Mouse (Mus musculus): ENCODE measurements around the gene Gprc5a. TPM values are rescaled to one million over a fixed set of nuclear protein-coding genes. Genes with fewer than 3 reads are reported as not detected.

Gene Gprc5a
- polyA plus RNA-seq (2014; fragmentation: Nextera tagmentation; extraction: Ambion mirVana), result 2.8 and 3.0 TPM in 2 replicates

- ATAC-seq (ENCODE audit: low FRiP score) (peak; percentile 73), DNase-seq (ENCODE audit: low spot score, missing footprints) (peak; percentile 92)
- H3K27me3 ChIP-seq (ENCODE audit: control insufficient read depth, insufficient read depth, low read length), result peaks cover 6% of the 10 kb centered on the region; the same call in 1 of the 2 replicates
- peaks cover 14% of the 10 kb centered on the region for H3K4me1 ChIP-seq (ENCODE audit: control insufficient read depth, insufficient read depth, low read length)
- H3K4me3 ChIP-seq (ENCODE audit: low read depth, low read length), result peak within 1 kb of the TSS; percentile 39
- H3K9ac ChIP-seq (ENCODE audit: low read length), result peak within 1 kb of the TSS; percentile 59
- no peaks in the 10 kb centered on the region for H3K9me3 ChIP-seq (ENCODE audit: control insufficient read depth, low read length)
- H3K27ac ChIP-seq (ENCODE audit: low read depth, low read length), result no peak within 1 kb of the TSS
- H3K4me2 ChIP-seq, result peak within 1 kb of the TSS; percentile 89
- no peaks in the 10 kb centered on the region for H3K36me3 ChIP-seq (ENCODE audit: control insufficient read depth, insufficient read depth, low read length)
- WGBS, result under 1% methylated on average over 44 of the region's 44 CpGs
These were observed at the start of gene Gprc5a for GRCm38 (mm10) chr6:135065236-135065957. Gprc5a (plus strand) TSS chr6:135065651.

- Histone ChIP-seq H3K4me2 (no peak overlapping the region), H3K27ac (ENCODE audit: low read depth, low read length) (no peak overlapping the region), H3K27me3 (ENCODE audit: control insufficient read depth, insufficient read depth, low read length) (no peaks in the 10 kb centered on the region), H3K9me3 (ENCODE audit: control insufficient read depth, low read length) (no peaks in the 10 kb centered on the region), H3K36me3 (ENCODE audit: control insufficient read depth, insufficient read depth, low read length) (peaks cover 45% of the 10 kb centered on the region), H3K9ac (ENCODE audit: low read length) (no peak overlapping the region), H3K4me1 (ENCODE audit: control insufficient read depth, insufficient read depth, low read length) (peaks cover 3% of the 10 kb centered on the region), H3K4me3 (ENCODE audit: low read depth, low read length) (no peak overlapping the region)
- no peak for DNase-seq (ENCODE audit: low spot score, missing footprints)
- no peak for ATAC-seq (ENCODE audit: low FRiP score)
- 93% methylated on average over 11 of the region's 11 CpGs for WGBS
These were observed 48.2 kb upstream of the Gprc5a start for GRCm38 (mm10) chr6:135017211-135017610.

GRCm38 (mm10) chr6:135019564-135019963, 45.9 kb upstream of the Gprc5a start:
- peaks cover 56% of the 10 kb centered on the region for H3K36me3 ChIP-seq (ENCODE audit: control insufficient read depth, insufficient read depth, low read length)

GRCm38 (mm10) chr6:135021633-135022032, 43.8 kb upstream of the Gprc5a start:
- Histone ChIP-seq H3K4me2 (no peak overlapping the region), H3K4me3 (ENCODE audit: low read depth, low read length) (no peak overlapping the region), H3K9ac (ENCODE audit: low read length) (no peak overlapping the region), H3K4me1 (ENCODE audit: control insufficient read depth, insufficient read depth, low read length) (no peaks in the 10 kb centered on the region), H3K27ac (ENCODE audit: low read depth, low read length) (no peak overlapping the region), H3K36me3 (ENCODE audit: control insufficient read depth, insufficient read depth, low read length) (peaks cover 54% of the 10 kb centered on the region), H3K9me3 (ENCODE audit: control insufficient read depth, low read length) (no peaks in the 10 kb centered on the region), H3K27me3 (ENCODE audit: control insufficient read depth, insufficient read depth, low read length) (no peaks in the 10 kb centered on the region)
- 95% methylated on average over 3 of the region's 3 CpGs for WGBS
- ATAC-seq (ENCODE audit: low FRiP score) (no peak), DNase-seq (ENCODE audit: low spot score, missing footprints) (no peak)

More at GRCm38 (mm10) chr6:135019564-135019963, 45.9 kb upstream of the Gprc5a start:
- WGBS, result 92% methylated on average over 10 of the region's 10 CpGs
- H3K9ac ChIP-seq (ENCODE audit: low read length), result no peak overlapping the region
- H3K4me3 ChIP-seq (ENCODE audit: low read depth, low read length), result no peak overlapping the region
- H3K4me2 ChIP-seq, result no peak overlapping the region
- no peak for DNase-seq (ENCODE audit: low spot score, missing footprints)
- H3K27ac ChIP-seq (ENCODE audit: low read depth, low read length), result no peak overlapping the region
- no peaks in the 10 kb centered on the region for H3K4me1 ChIP-seq (ENCODE audit: control insufficient read depth, insufficient read depth, low read length)
- ATAC-seq (ENCODE audit: low FRiP score), result no peak
- no peaks in the 10 kb centered on the region for H3K27me3 ChIP-seq (ENCODE audit: control insufficient read depth, insufficient read depth, low read length)
- no peaks in the 10 kb centered on the region for H3K9me3 ChIP-seq (ENCODE audit: control insufficient read depth, low read length)

GRCm38 (mm10) chr6:135023379-135023778, 42.1 kb upstream of the Gprc5a start:
- 95% methylated on average over 14 of the region's 14 CpGs for WGBS
- DNase-seq (ENCODE audit: low spot score, missing footprints), result no peak
- Histone ChIP-seq H3K9ac (ENCODE audit: low read length) (no peak overlapping the region), H3K4me2 (no peak overlapping the region), H3K27me3 (ENCODE audit: control insufficient read depth, insufficient read depth, low read length) (no peaks in the 10 kb centered on the region), H3K9me3 (ENCODE audit: control insufficient read depth, low read length) (no peaks in the 10 kb centered on the region), H3K27ac (ENCODE audit: low read depth, low read length) (no peak overlapping the region), H3K36me3 (ENCODE audit: control insufficient read depth, insufficient read depth, low read length) (peaks cover 37% of the 10 kb centered on the region), H3K4me3 (ENCODE audit: low read depth, low read length) (no peak overlapping the region), H3K4me1 (ENCODE audit: control insufficient read depth, insufficient read depth, low read length) (no peaks in the 10 kb centered on the region)
- no peak for ATAC-seq (ENCODE audit: low FRiP score)

- ATAC-seq (ENCODE audit: low FRiP score), result no peak
- H3K36me3 ChIP-seq (ENCODE audit: control insufficient read depth, insufficient read depth, low read length), result peaks cover 27% of the 10 kb centered on the region
- H3K27ac ChIP-seq (ENCODE audit: low read depth, low read length), result no peak overlapping the region
- no peaks in the 10 kb centered on the region for H3K9me3 ChIP-seq (ENCODE audit: control insufficient read depth, low read length)
- no peaks in the 10 kb centered on the region for H3K27me3 ChIP-seq (ENCODE audit: control insufficient read depth, insufficient read depth, low read length)
- DNase-seq (ENCODE audit: low spot score, missing footprints), result no peak
- H3K4me1 ChIP-seq (ENCODE audit: control insufficient read depth, insufficient read depth, low read length), result no peaks in the 10 kb centered on the region
- no peak overlapping the region for H3K9ac ChIP-seq (ENCODE audit: low read length)
- no peak overlapping the region for H3K4me2 ChIP-seq
- WGBS, result 100% methylated on average over 1 of the region's 1 CpGs
- no peak overlapping the region for H3K4me3 ChIP-seq (ENCODE audit: low read depth, low read length)
These were observed 40.5 kb upstream of the Gprc5a start for GRCm38 (mm10) chr6:135024781-135025420.

GRCm38 (mm10) chr6:135026232-135026631, 39.2 kb upstream of the Gprc5a start:
- Histone ChIP-seq H3K36me3 (ENCODE audit: control insufficient read depth, insufficient read depth, low read length) (peaks cover 17% of the 10 kb centered on the region), H3K9me3 (ENCODE audit: control insufficient read depth, low read length) (no peaks in the 10 kb centered on the region), H3K4me3 (ENCODE audit: low read depth, low read length) (no peak overlapping the region), H3K27ac (ENCODE audit: low read depth, low read length) (no peak overlapping the region), H3K4me1 (ENCODE audit: control insufficient read depth, insufficient read depth, low read length) (no peaks in the 10 kb centered on the region), H3K4me2 (no peak overlapping the region), H3K27me3 (ENCODE audit: control insufficient read depth, insufficient read depth, low read length) (no peaks in the 10 kb centered on the region), H3K9ac (ENCODE audit: low read length) (no peak overlapping the region)
- ATAC-seq (ENCODE audit: low FRiP score), result peak; percentile 62; the same call in 1 of the 2 replicates
- WGBS, result 10% methylated on average over 3 of the region's 3 CpGs
- peak; percentile 85 for DNase-seq (ENCODE audit: low spot score, missing footprints)

GRCm38 (mm10) chr6:135026755-135027154, 38.7 kb upstream of the Gprc5a start:
- Histone ChIP-seq H3K4me1 (ENCODE audit: control insufficient read depth, insufficient read depth, low read length) (no peaks in the 10 kb centered on the region), H3K9ac (ENCODE audit: low read length) (no peak overlapping the region), H3K27me3 (ENCODE audit: control insufficient read depth, insufficient read depth, low read length) (no peaks in the 10 kb centered on the region), H3K4me3 (ENCODE audit: low read depth, low read length) (no peak overlapping the region), H3K36me3 (ENCODE audit: control insufficient read depth, insufficient read depth, low read length) (peaks cover 14% of the 10 kb centered on the region), H3K27ac (ENCODE audit: low read depth, low read length) (no peak overlapping the region), H3K9me3 (ENCODE audit: control insufficient read depth, low read length) (no peaks in the 10 kb centered on the region), H3K4me2 (no peak overlapping the region)
- DNase-seq (ENCODE audit: low spot score, missing footprints), result no peak
- no peak for ATAC-seq (ENCODE audit: low FRiP score)
- WGBS, result 90% methylated on average over 2 of the region's 2 CpGs

GRCm38 (mm10) chr6:135029246-135029645, 36.2 kb upstream of the Gprc5a start:
- Histone ChIP-seq H3K9me3 (ENCODE audit: control insufficient read depth, low read length) (no peaks in the 10 kb centered on the region), H3K4me1 (ENCODE audit: control insufficient read depth, insufficient read depth, low read length) (no peaks in the 10 kb centered on the region), H3K9ac (ENCODE audit: low read length) (no peak overlapping the region), H3K4me2 (no peak overlapping the region), H3K4me3 (ENCODE audit: low read depth, low read length) (no peak overlapping the region), H3K27me3 (ENCODE audit: control insufficient read depth, insufficient read depth, low read length) (no peaks in the 10 kb centered on the region), H3K27ac (ENCODE audit: low read depth, low read length) (no peak overlapping the region), H3K36me3 (ENCODE audit: control insufficient read depth, insufficient read depth, low read length) (no peaks in the 10 kb centered on the region)
- 78% methylated on average over 4 of the region's 4 CpGs for WGBS
- DNase-seq (ENCODE audit: low spot score, missing footprints), result no peak
- no peak for ATAC-seq (ENCODE audit: low FRiP score)

Measured in midbrain, embryonic 11.5 days (tissue).